ENCODE assay signal across 15 mouse cellular contexts in genomic region chr3:133694057-133694456, GRCm38 (mm10).
A peak's percentile ranks its signal among the peaks of the same experiment; 100 is the strongest.
DNase-seq lines count a peak whose midpoint lies in the region; ATAC-seq and TF ChIP-seq lines count a peak whose summit lies in the region.
"Had no signal": no experiment of that assay in that cellular context is flagged by ENCODE, and none has a peak within 500 bp of the region (broad histone marks: within the 10 kb centered on the region; RNA-seq: fewer than 3 reads in every experiment).

No protein-coding gene starts in this region.

- TF ChIP-seq POLR2A in brain, embryonic 14.5 days (IDR thresholded peaks at IDR 0.05; ENCODE audit: borderline replicate concordance, extremely low read depth, insufficient read depth, insufficient read length, poor library complexity, severe bottlenecking) = no peak

- H3K4me1 ChIP-seq in forebrain, postnatal 0 days (ENCODE audit: insufficient read depth) = no peaks in the 10 kb centered on the region
- H3K4me1 ChIP-seq in forebrain, embryonic 10.5 days = no peaks in the 10 kb centered on the region
- H3K4me1 ChIP-seq: embryonic facial prominence, embryonic 10.5 days; limb, embryonic 13.5 days; lung, embryonic 15.5 days; midbrain, embryonic 10.5 days; neural tube, embryonic 12.5 days had no signal

- H3K27me3 ChIP-seq in forebrain, postnatal 0 days (ENCODE audit: insufficient read depth, low read length) = no peaks in the 10 kb centered on the region
- no peaks in the 10 kb centered on the region for H3K27me3 ChIP-seq in forebrain, embryonic 10.5 days (ENCODE audit: poor library complexity, severe bottlenecking)
- H3K27me3 ChIP-seq: limb, embryonic 13.5 days; lung, embryonic 15.5 days; neural tube, embryonic 12.5 days had no signal

- no peak overlapping the region for H3K27ac ChIP-seq in forebrain, postnatal 0 days (ENCODE audit: low read depth, low read length)
- no peak overlapping the region for H3K27ac ChIP-seq in forebrain, embryonic 10.5 days
- H3K27ac ChIP-seq: embryonic facial prominence, embryonic 10.5 days; limb, embryonic 13.5 days; lung, embryonic 15.5 days; midbrain, embryonic 10.5 days; neural tube, embryonic 12.5 days had no signal

- no peak for TF ChIP-seq CTCF in forebrain, postnatal 0 days (IDR thresholded peaks at IDR 0.05; ENCODE audit: low read depth)
- no peak for TF ChIP-seq CTCF in brain, embryonic 14.5 days (IDR thresholded peaks at IDR 0.05; ENCODE audit: borderline replicate concordance, extremely low read depth, insufficient read depth, insufficient read length)

- H3K4me3 ChIP-seq in forebrain, postnatal 0 days (ENCODE audit: low read depth, low read length) = no peak overlapping the region
- no peak overlapping the region for H3K4me3 ChIP-seq in forebrain, embryonic 10.5 days
- H3K4me3 ChIP-seq: embryonic facial prominence, embryonic 10.5 days; limb, embryonic 13.5 days; lung, embryonic 15.5 days; midbrain, embryonic 10.5 days; neural tube, embryonic 12.5 days had no signal

- WGBS in forebrain, postnatal 0 days = 32% methylated on average over 4 of the region's 4 CpGs
- 64% methylated on average over 4 of the region's 4 CpGs for WGBS in forebrain, embryonic 10.5 days

- no peaks in the 10 kb centered on the region for H3K9me3 ChIP-seq in forebrain, postnatal 0 days (ENCODE audit: low read length)
- H3K9me3 ChIP-seq in forebrain, embryonic 10.5 days = no peaks in the 10 kb centered on the region
- H3K9me3 ChIP-seq: embryonic facial prominence, embryonic 10.5 days; limb, embryonic 13.5 days; lung, embryonic 15.5 days; midbrain, embryonic 10.5 days; neural tube, embryonic 12.5 days had no signal

- peak; percentile 94 for ATAC-seq in forebrain, postnatal 0 days
- ATAC-seq: inflammation-experienced regulatory T-cells, adult 6 months had no signal

- no peak overlapping the region for H3K4me2 ChIP-seq in forebrain, postnatal 0 days (ENCODE audit: low read depth)
- H3K4me2 ChIP-seq: limb, embryonic 13.5 days; lung, embryonic 15.5 days; neural tube, embryonic 12.5 days had no signal

- no peak overlapping the region for H3K9ac ChIP-seq in forebrain, postnatal 0 days
- H3K9ac ChIP-seq: limb, embryonic 13.5 days; lung, embryonic 15.5 days; neural tube, embryonic 12.5 days had no signal

- peak; percentile 62 for DNase-seq in forebrain, postnatal 0 days
- no peak for DNase-seq in forebrain, embryonic 10.5 days (ENCODE audit: extremely low spot score, low spot score)
- DNase-seq in brain, embryonic 14.5 days (ENCODE audit: low read depth) = peak; percentile 46
- DNase-seq in frontal cortex, postnatal 10 days (ENCODE audit: low spot score in 2 of 2) = peak; percentile 20 to 32
- DNase-seq in right cerebral cortex, adult 2 months (ENCODE audit: low spot score in 2 of 2) = peak; percentile 40 to 46
- DNase-seq in thymus, postnatal 36 days = no peak
- no peak for DNase-seq in heart, postnatal 4 days
- DNase-seq: gastrocnemius, postnatal 36 days; kidney, postnatal 25 days had no signal

- no peaks in the 10 kb centered on the region for H3K36me3 ChIP-seq in forebrain, postnatal 0 days (ENCODE audit: insufficient read depth)
- H3K36me3 ChIP-seq in forebrain, embryonic 10.5 days (replicated peaks) = no peaks in the 10 kb centered on the region
- H3K36me3 ChIP-seq: embryonic facial prominence, embryonic 10.5 days; limb, embryonic 13.5 days; lung, embryonic 15.5 days; midbrain, embryonic 10.5 days; neural tube, embryonic 12.5 days had no signal

Comparison
In these comparisons a context has a peak if more than half of its experiments do, and no peak if none do; other contexts are left out.
1. DNase-seq: peak in forebrain, postnatal 0 days (single experiment), brain, embryonic 14.5 days (single experiment), frontal cortex, postnatal 10 days (2 of 2) and right cerebral cortex, adult 2 months (2 of 2); none in forebrain, embryonic 10.5 days (single experiment), thymus, postnatal 36 days (0 of 2) and heart, postnatal 4 days (single experiment).